ENCODE assay signal across 19 mouse cellular contexts in the genomic region with DNA sequence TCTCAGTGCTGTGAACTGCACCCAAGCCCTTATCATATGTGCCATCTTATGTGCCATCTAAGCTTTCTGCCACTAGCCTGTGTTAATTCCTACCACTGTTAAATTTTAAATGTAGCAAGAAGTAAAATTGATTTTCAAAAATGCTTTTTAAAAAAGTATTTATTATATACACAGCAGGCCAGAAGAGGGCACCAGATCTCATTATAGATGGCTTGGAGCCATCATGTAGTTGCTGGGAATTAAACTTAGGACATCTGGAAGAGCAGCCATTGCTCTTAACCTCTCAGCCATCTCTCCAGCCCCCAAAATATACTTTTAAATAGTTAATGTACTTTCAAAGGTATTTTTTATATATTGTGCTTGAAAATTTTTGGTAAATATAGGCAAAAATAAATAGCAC. TPM values are rescaled to one million over a fixed set of nuclear protein-coding genes. Genes with fewer than 3 reads are reported as not detected.
DNase-seq lines count a peak whose midpoint lies in the region; ATAC-seq and TF ChIP-seq lines count a peak whose summit lies in the region.
"Had no signal": no experiment of that assay in that cellular context is flagged by ENCODE, and none has a peak within 500 bp of the region (broad histone marks: within the 10 kb centered on the region; RNA-seq: fewer than 3 reads in every experiment).

No protein-coding gene starts in this region.

- H3K27me3 ChIP-seq in intestine, postnatal 0 days (replicated peaks; ENCODE audit: control insufficient read depth, insufficient read depth, low read length), result no peaks in the 10 kb centered on the region
- H3K27me3 ChIP-seq in intestine, embryonic 15.5 days (replicated peaks), result no peaks in the 10 kb centered on the region
- H3K27me3 ChIP-seq in midbrain, postnatal 0 days (ENCODE audit: insufficient read depth, low read length), result no peaks in the 10 kb centered on the region
- H3K27me3 ChIP-seq in midbrain, embryonic 13.5 days, result no peaks in the 10 kb centered on the region
- 0 out of 2 replicates have a peak, but pooled peaks cover 2% of the 10 kb centered on the region for H3K27me3 ChIP-seq in splenic B cell, adult 2 months (ENCODE audit: control insufficient read depth, insufficient read depth, low read length, poor library complexity, severe bottlenecking)
- H3K27me3 ChIP-seq: liver, embryonic 15.5 days; stomach, embryonic 15.5 days had no signal

- H3K9me3 ChIP-seq in intestine, postnatal 0 days (ENCODE audit: control insufficient read depth), result no peaks in the 10 kb centered on the region
- H3K9me3 ChIP-seq in intestine, embryonic 15.5 days, result no peaks in the 10 kb centered on the region
- H3K9me3 ChIP-seq in midbrain, postnatal 0 days (ENCODE audit: low read length), result no peaks in the 10 kb centered on the region
- H3K9me3 ChIP-seq in midbrain, embryonic 13.5 days, result no peaks in the 10 kb centered on the region
- H3K9me3 ChIP-seq: liver, embryonic 15.5 days; stomach, embryonic 15.5 days had no signal

- no peak overlapping the region for H3K27ac ChIP-seq in intestine, postnatal 0 days (ENCODE audit: low read depth, low read length)
- H3K27ac ChIP-seq in intestine, embryonic 15.5 days, result no peak overlapping the region
- no peak overlapping the region for H3K27ac ChIP-seq in midbrain, postnatal 0 days (ENCODE audit: low read depth, low read length)
- H3K27ac ChIP-seq in midbrain, embryonic 13.5 days, result no peak overlapping the region
- H3K27ac ChIP-seq: liver, embryonic 15.5 days; stomach, embryonic 15.5 days had no signal

- H3K4me2 ChIP-seq in intestine, postnatal 0 days (replicated peaks; ENCODE audit: low read depth), result no peak overlapping the region
- no peak overlapping the region for H3K4me2 ChIP-seq in intestine, embryonic 15.5 days (replicated peaks)
- no peak overlapping the region for H3K4me2 ChIP-seq in midbrain, postnatal 0 days (ENCODE audit: low read depth, low read length, poor library complexity, severe bottlenecking)
- no peak overlapping the region for H3K4me2 ChIP-seq in midbrain, embryonic 13.5 days (replicated peaks)
- H3K4me2 ChIP-seq: liver, embryonic 15.5 days; stomach, embryonic 15.5 days had no signal

- no peaks in the 10 kb centered on the region for H3K4me1 ChIP-seq in intestine, postnatal 0 days (replicated peaks; ENCODE audit: control insufficient read depth, insufficient read depth, low read length)
- H3K4me1 ChIP-seq in intestine, embryonic 15.5 days (replicated peaks), result no peaks in the 10 kb centered on the region
- no peaks in the 10 kb centered on the region for H3K4me1 ChIP-seq in midbrain, postnatal 0 days (ENCODE audit: insufficient read depth, low read length)
- H3K4me1 ChIP-seq in midbrain, embryonic 13.5 days (replicated peaks), result no peaks in the 10 kb centered on the region
- H3K4me1 ChIP-seq: liver, embryonic 15.5 days; stomach, embryonic 15.5 days had no signal

- H3K36me3 ChIP-seq in intestine, postnatal 0 days (ENCODE audit: control insufficient read depth, insufficient read depth), result no peaks in the 10 kb centered on the region
- H3K36me3 ChIP-seq in intestine, embryonic 15.5 days, result no peaks in the 10 kb centered on the region
- H3K36me3 ChIP-seq in midbrain, postnatal 0 days (ENCODE audit: insufficient read depth, low read length), result no peaks in the 10 kb centered on the region
- H3K36me3 ChIP-seq in midbrain, embryonic 13.5 days, result no peaks in the 10 kb centered on the region
- no peaks in the 10 kb centered on the region; the same call in 1 of the 2 replicates for H3K36me3 ChIP-seq in splenic B cell, adult 2 months (ENCODE audit: control insufficient read depth, insufficient read depth, low read length, poor library complexity, severe bottlenecking)
- H3K36me3 ChIP-seq: liver, embryonic 15.5 days; stomach, embryonic 15.5 days had no signal

- H3K4me3 ChIP-seq in intestine, postnatal 0 days (ENCODE audit: low read depth, low read length), result no peak overlapping the region
- H3K4me3 ChIP-seq in intestine, embryonic 15.5 days (replicated peaks), result no peak overlapping the region
- H3K4me3 ChIP-seq in midbrain, postnatal 0 days (ENCODE audit: low read depth, low read length), result no peak overlapping the region
- no peak overlapping the region for H3K4me3 ChIP-seq in midbrain, embryonic 13.5 days (replicated peaks)
- H3K4me3 ChIP-seq: liver, embryonic 15.5 days; stomach, embryonic 15.5 days had no signal

- peak; percentile 60 for TF ChIP-seq CTCF in intestine, postnatal 0 days (IDR thresholded peaks at IDR 0.05; ENCODE audit: low read depth)
- TF ChIP-seq CTCF in midbrain, postnatal 0 days (IDR thresholded peaks at IDR 0.05), result peak; percentile 45

- peak; percentile 29 for DNase-seq in embryo, embryonic 10.5 days (ENCODE audit: low spot score)
- DNase-seq in embryo, embryonic 9.5 days (ENCODE audit: extremely low spot score), result no peak
- DNase-seq in midbrain, postnatal 0 days (ENCODE audit: low spot score), result no peak
- peak; percentile 39 for DNase-seq in splenic B cell, adult 2 months (ENCODE audit: low read depth, low spot score)
- no peak for DNase-seq in layer of hippocampus, postnatal 25 days (ENCODE audit: extremely low spot score in 1 of 2, low spot score in 1 of 2)
- DNase-seq: cerebellum, adult 18-20 months; gastrocnemius, postnatal 14 days; thymus, postnatal 25 days had no signal

- H3K9ac ChIP-seq in intestine, postnatal 0 days (ENCODE audit: low read depth, low read length), result no peak overlapping the region
- H3K9ac ChIP-seq in intestine, embryonic 15.5 days, result no peak overlapping the region
- H3K9ac ChIP-seq in midbrain, postnatal 0 days (replicated peaks; ENCODE audit: low read length, poor library complexity, severe bottlenecking), result no peak overlapping the region
- H3K9ac ChIP-seq in midbrain, embryonic 13.5 days (replicated peaks), result no peak overlapping the region
- H3K9ac ChIP-seq: liver, embryonic 15.5 days; stomach, embryonic 15.5 days had no signal

- ATAC-seq in intestine, postnatal 0 days, result no peak
- ATAC-seq in intestine, embryonic 15.5 days, result no peak
- no peak for ATAC-seq in midbrain, postnatal 0 days (ENCODE audit: low FRiP score)
- ATAC-seq in midbrain, embryonic 13.5 days, result no peak

RNA-seq across cellular contexts. Expression of a gene that starts 10.1 kb away (rescaled TPM):
- polyA plus RNA-seq in intestine, postnatal 0 days (2015; fragmentation: Nextera tagmentation; extraction: Ambion mirVana), result 43.9 and 47.9 TPM in 2 replicates
- 97.1 and 105 TPM in 2 replicates for polyA plus RNA-seq in intestine, embryonic 15.5 days (2015; fragmentation: Nextera tagmentation; extraction: Ambion mirVana)
- total RNA-seq in midbrain, postnatal 0 days (2014; rRNA removed), result 9.7 and 13.0 TPM in 2 replicates
- polyA plus RNA-seq in midbrain, postnatal 0 days (2015; fragmentation: Nextera tagmentation; extraction: Ambion mirVana), result 23.8 and 26.8 TPM in 2 replicates
- 14.7 and 19.0 TPM in 2 replicates for polyA plus RNA-seq in midbrain, embryonic 13.5 days (2015; fragmentation: Nextera tagmentation; extraction: Ambion mirVana)
- total RNA-seq in layer of hippocampus, postnatal 25 days (2021), result 10 to 100 TPM; 11.9 to 13.3 TPM

RNA-seq across cellular contexts. Expression of a gene that starts 20.6 kb away (rescaled TPM):
- polyA plus RNA-seq in intestine, postnatal 0 days (2015; fragmentation: Nextera tagmentation; extraction: Ambion mirVana), result 7.7 and 9.6 TPM in 2 replicates
- 12.9 and 15.4 TPM in 2 replicates for polyA plus RNA-seq in intestine, embryonic 15.5 days (2015; fragmentation: Nextera tagmentation; extraction: Ambion mirVana)
- not detected in 2 replicates for total RNA-seq in midbrain, postnatal 0 days (2014; rRNA removed)
- polyA plus RNA-seq in midbrain, postnatal 0 days (2015; fragmentation: Nextera tagmentation; extraction: Ambion mirVana), result 0.17 TPM in 1 of 2 replicates, not detected in the other
- polyA plus RNA-seq in midbrain, embryonic 13.5 days (2015; fragmentation: Nextera tagmentation; extraction: Ambion mirVana), result not detected in 2 replicates
- 1 to 10 TPM in 1 of 2 experiments, under 1 TPM in 1; 0.80 to 1.2 TPM for total RNA-seq in layer of hippocampus, postnatal 25 days (2021)

RNA-seq across cellular contexts. Expression of a gene that starts 33.5 kb away (rescaled TPM):
- polyA plus RNA-seq in intestine, postnatal 0 days (2015; fragmentation: Nextera tagmentation; extraction: Ambion mirVana), result not detected in 2 replicates
- polyA plus RNA-seq in intestine, embryonic 15.5 days (2015; fragmentation: Nextera tagmentation; extraction: Ambion mirVana), result not detected in 2 replicates
- total RNA-seq in midbrain, postnatal 0 days (2014; rRNA removed), result not detected in 2 replicates
- 0.22 and 0.26 TPM in 2 replicates for polyA plus RNA-seq in midbrain, postnatal 0 days (2015; fragmentation: Nextera tagmentation; extraction: Ambion mirVana)
- polyA plus RNA-seq in midbrain, embryonic 13.5 days (2015; fragmentation: Nextera tagmentation; extraction: Ambion mirVana), result not detected in 2 replicates
- not detected for total RNA-seq in layer of hippocampus, postnatal 25 days (2021)
- total RNA-seq: adrenal gland, postnatal 4 days; gastrocnemius, postnatal 14 days; left cerebral cortex, postnatal 10 days; megakaryocyte progenitor cell, adult 5-6 weeks had no signal
- polyA plus RNA-seq: cortical plate, adult 2 months; heart, embryonic 16.5 days; intestine, embryonic 14.5 days; liver, embryonic 15.5 days; stomach, embryonic 15.5 days had no signal

RNA-seq across cellular contexts. Expression of a gene that starts 47.7 kb away (rescaled TPM):
- 41.6 and 43.5 TPM in 2 replicates for polyA plus RNA-seq in intestine, postnatal 0 days (2015; fragmentation: Nextera tagmentation; extraction: Ambion mirVana)
- polyA plus RNA-seq in intestine, embryonic 15.5 days (2015; fragmentation: Nextera tagmentation; extraction: Ambion mirVana), result 62.5 and 64.9 TPM in 2 replicates
- 79.0 and 90.4 TPM in 2 replicates for total RNA-seq in midbrain, postnatal 0 days (2014; rRNA removed)
- polyA plus RNA-seq in midbrain, postnatal 0 days (2015; fragmentation: Nextera tagmentation; extraction: Ambion mirVana), result 104 and 107 TPM in 2 replicates
- polyA plus RNA-seq in midbrain, embryonic 13.5 days (2015; fragmentation: Nextera tagmentation; extraction: Ambion mirVana), result 141 and 160 TPM in 2 replicates
- total RNA-seq in layer of hippocampus, postnatal 25 days (2021), result 10 to 100 TPM; 44.6 to 52.6 TPM

Comparison
In these comparisons a context has a peak if more than half of its experiments do, and no peak if none do; other contexts are left out.
1. DNase-seq: peak in embryo, embryonic 10.5 days (single experiment) and splenic B cell, adult 2 months (single experiment); none in embryo, embryonic 9.5 days (single experiment), midbrain, postnatal 0 days (single experiment) and layer of hippocampus, postnatal 25 days (0 of 2).